In genomic region chr10:80341491-80342304, GRCm38 (mm10) we compare ENCODE assay signal across 9 mouse cellular contexts. TPM values are rescaled to one million over a fixed set of nuclear protein-coding genes. Genes with fewer than 3 reads are reported as not detected.
A peak's percentile ranks its signal among the peaks of the same experiment; 100 is the strongest.
DNase-seq lines count a peak whose midpoint lies in the region; ATAC-seq and TF ChIP-seq lines count a peak whose summit lies in the region.
"Had no signal": no experiment of that assay in that cellular context is flagged by ENCODE, and none has a peak within 500 bp of the region (broad histone marks: within the 10 kb centered on the region; RNA-seq: fewer than 3 reads in every experiment).

No protein-coding gene starts in this region.

- peaks cover 81% of the 10 kb centered on the region for H3K27me3 ChIP-seq in heart, embryonic 12.5 days (replicated peaks)
- peaks cover 62% of the 10 kb centered on the region for H3K27me3 ChIP-seq in embryonic facial prominence, embryonic 11.5 days (ENCODE audit: control insufficient read depth, insufficient read depth, low read length)
- H3K27me3 ChIP-seq in intestine, embryonic 16.5 days (replicated peaks; ENCODE audit: control insufficient read depth, insufficient read depth, low read length): peaks cover 32% of the 10 kb centered on the region
- no peaks in the 10 kb centered on the region for H3K27me3 ChIP-seq in myocyte (ENCODE audit: control insufficient read depth, insufficient read depth, insufficient read length)

- no peak for TF ChIP-seq POLR2A in myocyte (IDR thresholded peaks at IDR 0.05; ENCODE audit: insufficient read length, low read depth)

- no peaks in the 10 kb centered on the region for H3K9me3 ChIP-seq in heart, embryonic 12.5 days (replicated peaks)
- H3K9me3 ChIP-seq in embryonic facial prominence, embryonic 11.5 days (replicated peaks; ENCODE audit: control insufficient read depth, low read length): no peaks in the 10 kb centered on the region
- no peaks in the 10 kb centered on the region for H3K9me3 ChIP-seq in intestine, embryonic 16.5 days (ENCODE audit: control insufficient read depth, low read length)

- peaks cover 46% of the 10 kb centered on the region for H3K4me1 ChIP-seq in heart, embryonic 12.5 days (replicated peaks)
- peaks cover 2% of the 10 kb centered on the region; the same call in 1 of the 2 replicates for H3K4me1 ChIP-seq in embryonic facial prominence, embryonic 11.5 days (ENCODE audit: control insufficient read depth, insufficient read depth, low read length)
- peaks cover 45% of the 10 kb centered on the region for H3K4me1 ChIP-seq in intestine, embryonic 16.5 days (ENCODE audit: control insufficient read depth, insufficient read depth, low read length)

- H3K27ac ChIP-seq in heart, embryonic 12.5 days (ENCODE audit: poor library complexity, severe bottlenecking): no peak overlapping the region
- H3K27ac ChIP-seq in embryonic facial prominence, embryonic 11.5 days (replicated peaks; ENCODE audit: low read depth, low read length): no peak overlapping the region
- no peak overlapping the region for H3K27ac ChIP-seq in intestine, embryonic 16.5 days (ENCODE audit: low read length)

- H3K79me2 ChIP-seq in myocyte (ENCODE audit: control insufficient read depth, insufficient read depth): no peaks in the 10 kb centered on the region

- peak overlapping the region; percentile 36 for H3K4me3 ChIP-seq in heart, embryonic 12.5 days
- H3K4me3 ChIP-seq in embryonic facial prominence, embryonic 11.5 days (ENCODE audit: low read depth, low read length): peak overlapping the region; percentile 9
- H3K4me3 ChIP-seq in intestine, embryonic 16.5 days (ENCODE audit: low read length): peak overlapping the region; percentile 42
- H3K4me3 ChIP-seq in myocyte: no peak overlapping the region

- H3ac ChIP-seq in myocyte (ENCODE audit: control insufficient read depth, insufficient read length): no peak overlapping the region

- 5% methylated on average over 47 of the region's 47 CpGs for WGBS in heart, embryonic 12.5 days
- 2% methylated on average over 46 of the region's 47 CpGs for WGBS in embryonic facial prominence, embryonic 11.5 days
- whole genome bisulfite sequencing in intestine, embryonic 16.5 days: 7% methylated on average over 47 of the region's 47 CpGs

- no peak overlapping the region for H3K9ac ChIP-seq in heart, embryonic 12.5 days
- H3K9ac ChIP-seq in embryonic facial prominence, embryonic 11.5 days (replicated peaks; ENCODE audit: low read length): no peak overlapping the region
- H3K9ac ChIP-seq in intestine, embryonic 16.5 days (ENCODE audit: low read depth, low read length): peak overlapping the region; percentile 52

- H3K4me2 ChIP-seq in heart, embryonic 12.5 days: peak overlapping the region; percentile 65
- H3K4me2 ChIP-seq in embryonic facial prominence, embryonic 11.5 days (ENCODE audit: low read depth, low read length): no peak overlapping the region; the same call in 1 of the 2 replicates
- H3K4me2 ChIP-seq in intestine, embryonic 16.5 days (ENCODE audit: low read depth, low read length): peak overlapping the region; percentile 71
- H3K4me2 ChIP-seq in myocyte (ENCODE audit: low read depth): no peak overlapping the region

- no peak for DNase-seq in heart, adult 8-10 months (ENCODE audit: low spot score)
- no peak for DNase-seq in embryonic facial prominence, embryonic 11.5 days (ENCODE audit: low spot score)
- no peak for DNase-seq in urinary bladder, postnatal 10 days (ENCODE audit: low spot score)
- no peak for DNase-seq in embryo, embryonic 10.5 days (ENCODE audit: low spot score)
- DNase-seq: cerebellum, adult 11-12 months had no signal

- no peak for ATAC-seq in heart, embryonic 12.5 days (ENCODE audit: insufficient number of reproducible peaks, low FRiP score)
- no peak for ATAC-seq in embryonic facial prominence, embryonic 11.5 days (replicated peaks; ENCODE audit: insufficient number of reproducible peaks, low FRiP score, low TSS enrichment, low read depth)
- no peak for ATAC-seq in intestine, embryonic 16.5 days
- no peak for ATAC-seq in granulocyte monocyte progenitor cell, adult 5-6 weeks (replicated peaks; ENCODE audit: poor library complexity, severe bottlenecking)

- H3K36me3 ChIP-seq in heart, embryonic 12.5 days: no peaks in the 10 kb centered on the region
- H3K36me3 ChIP-seq in embryonic facial prominence, embryonic 11.5 days (replicated peaks; ENCODE audit: control insufficient read depth, insufficient read depth, low read depth, low read length): no peaks in the 10 kb centered on the region
- no peaks in the 10 kb centered on the region for H3K36me3 ChIP-seq in intestine, embryonic 16.5 days (ENCODE audit: control insufficient read depth, insufficient read depth, low read length)
- no peaks in the 10 kb centered on the region for H3K36me3 ChIP-seq in myocyte (ENCODE audit: control insufficient read depth, insufficient read depth)

TF ChIP-seq in myocyte, 11 proteins besides CTCF, POLR2A, EP300 and RAD21:
- no peak for TF ChIP-seq E2F4 (IDR thresholded peaks at IDR 0.05; ENCODE audit: insufficient read depth)
- peak; percentile 24 for TF ChIP-seq POLR2AphosphoS2 (IDR thresholded peaks at IDR 0.05; ENCODE audit: insufficient read length, low read depth)

RNA-seq across cellular contexts. Expression of gene Adamtsl5, which starts 6.5 kb away (rescaled TPM):
- polyA plus RNA-seq in heart, embryonic 12.5 days (2016; fragmentation: Nextera tagmentation; extraction: Ambion mirVana): 5.3 and 6.7 TPM in 2 replicates
- total RNA-seq in heart, adult 8-10 months (2022): 100 to 1,000 TPM in 2 of 4 experiments, 10 to 100 TPM in 2; 87.9 to 109 (median 99.6) TPM
- 0.14 and 0.88 TPM in 2 replicates for polyA plus RNA-seq in embryonic facial prominence, embryonic 11.5 days (2014; fragmentation: Nextera tagmentation; extraction: Ambion mirVana)
- polyA plus RNA-seq in intestine, embryonic 16.5 days (2015; fragmentation: Nextera tagmentation; extraction: Ambion mirVana): 28.2 and 37.2 TPM in 2 replicates
- polyA plus RNA-seq in myocyte (2012; fragmentation: generic; extraction: Trizol): 57.8 TPM
- total RNA-seq in granulocyte monocyte progenitor cell, adult 5-6 weeks (2014; fragmentation: Nextera tagmentation): not detected in 2 replicates
- total RNA-seq in granulocyte monocyte progenitor cell, adult 5-6 weeks (2017): not detected in 2 replicates

RNA-seq across cellular contexts. Expression of gene Reep6, which starts 11.9 kb away (rescaled TPM):
- polyA plus RNA-seq in heart, embryonic 12.5 days (2016; fragmentation: Nextera tagmentation; extraction: Ambion mirVana): 3.1 and 3.7 TPM in 2 replicates
- total RNA-seq in heart, adult 8-10 months (2022): 1 to 10 TPM; 3.1 to 7.6 (median 5.0) TPM
- polyA plus RNA-seq in embryonic facial prominence, embryonic 11.5 days (2014; fragmentation: Nextera tagmentation; extraction: Ambion mirVana): 4.3 and 4.5 TPM in 2 replicates
- polyA plus RNA-seq in intestine, embryonic 16.5 days (2015; fragmentation: Nextera tagmentation; extraction: Ambion mirVana): 255 and 314 TPM in 2 replicates
- polyA plus RNA-seq in myocyte (2012; fragmentation: generic; extraction: Trizol): 25.7 TPM
- 0.11 and 0.60 TPM in 2 replicates for total RNA-seq in granulocyte monocyte progenitor cell, adult 5-6 weeks (2014; fragmentation: Nextera tagmentation)
- 0.22 and 2.7 TPM in 2 replicates for total RNA-seq in granulocyte monocyte progenitor cell, adult 5-6 weeks (2017)

RNA-seq across cellular contexts. Expression of gene Pcsk4, which starts 12.4 kb away (rescaled TPM):
- 1.0 and 1.5 TPM in 2 replicates for polyA plus RNA-seq in heart, embryonic 12.5 days (2016; fragmentation: Nextera tagmentation; extraction: Ambion mirVana)
- 1 to 10 TPM; 1.7 to 3.1 (median 2.7) TPM for total RNA-seq in heart, adult 8-10 months (2022)
- polyA plus RNA-seq in embryonic facial prominence, embryonic 11.5 days (2014; fragmentation: Nextera tagmentation; extraction: Ambion mirVana): 1.6 and 2.9 TPM in 2 replicates
- 10.8 and 12.9 TPM in 2 replicates for polyA plus RNA-seq in intestine, embryonic 16.5 days (2015; fragmentation: Nextera tagmentation; extraction: Ambion mirVana)
- 2.1 TPM for polyA plus RNA-seq in myocyte (2012; fragmentation: generic; extraction: Trizol)
- total RNA-seq in granulocyte monocyte progenitor cell, adult 5-6 weeks (2014; fragmentation: Nextera tagmentation): 6.7 and 7.2 TPM in 2 replicates
- total RNA-seq in granulocyte monocyte progenitor cell, adult 5-6 weeks (2017): 0.98 and 1.6 TPM in 2 replicates

RNA-seq across cellular contexts. Expression of gene Plk5, which starts 14.6 kb away (rescaled TPM):
- not detected in 2 replicates for polyA plus RNA-seq in heart, embryonic 12.5 days (2016; fragmentation: Nextera tagmentation; extraction: Ambion mirVana)
- 1 to 10 TPM in 2 of 4 experiments, under 1 TPM in 2; 0.91 to 1.3 (median 1.1) TPM for total RNA-seq in heart, adult 8-10 months (2022)
- polyA plus RNA-seq in embryonic facial prominence, embryonic 11.5 days (2014; fragmentation: Nextera tagmentation; extraction: Ambion mirVana): 0.26 and 0.52 TPM in 2 replicates
- polyA plus RNA-seq in intestine, embryonic 16.5 days (2015; fragmentation: Nextera tagmentation; extraction: Ambion mirVana): 0.39 and 0.64 TPM in 2 replicates
- 0.05 TPM for polyA plus RNA-seq in myocyte (2012; fragmentation: generic; extraction: Trizol)
- not detected in 2 replicates for total RNA-seq in granulocyte monocyte progenitor cell, adult 5-6 weeks (2014; fragmentation: Nextera tagmentation)
- not detected in 2 replicates for total RNA-seq in granulocyte monocyte progenitor cell, adult 5-6 weeks (2017)

RNA-seq across cellular contexts. Expression of gene 2310011J03Rik, which starts 21.4 kb away (rescaled TPM):
- 32.7 and 32.8 TPM in 2 replicates for polyA plus RNA-seq in heart, embryonic 12.5 days (2016; fragmentation: Nextera tagmentation; extraction: Ambion mirVana)
- total RNA-seq in heart, adult 8-10 months (2022): 10 to 100 TPM; 14.3 to 19.8 (median 16.3) TPM
- 36.5 and 41.6 TPM in 2 replicates for polyA plus RNA-seq in embryonic facial prominence, embryonic 11.5 days (2014; fragmentation: Nextera tagmentation; extraction: Ambion mirVana)
- polyA plus RNA-seq in intestine, embryonic 16.5 days (2015; fragmentation: Nextera tagmentation; extraction: Ambion mirVana): 60.4 and 64.3 TPM in 2 replicates
- polyA plus RNA-seq in myocyte (2012; fragmentation: generic; extraction: Trizol): 44.0 TPM
- total RNA-seq in granulocyte monocyte progenitor cell, adult 5-6 weeks (2014; fragmentation: Nextera tagmentation): 35.2 and 45.0 TPM in 2 replicates
- 16.4 and 17.4 TPM in 2 replicates for total RNA-seq in granulocyte monocyte progenitor cell, adult 5-6 weeks (2017)

Comparison
In these comparisons a context has a peak if more than half of its experiments do, and no peak if none do; other contexts are left out.
1. H3K4me2 ChIP-seq: peak in heart, embryonic 12.5 days (single experiment) and intestine, embryonic 16.5 days (single experiment); none in embryonic facial prominence, embryonic 11.5 days (single experiment) and myocyte (single experiment).